Mouse (Mus musculus) brain, adult 2 months (tissue): ENCODE measurements around the gene Gm14862.
A peak's percentile ranks its signal among the peaks of the same experiment; 100 is the strongest.

Experiments
- DNase-seq: peaks from one replicate; pipeline ENCODE4 v3.0.0; 2011; ENCODE audit warnings: low read depth, low spot score

Gm14862 gene

GRCm38 (mm10) chrX:9222412-9223221, 34.1 kb downstream of the Gm14862 start:
- peak; percentile 62 for DNase-seq

GRCm38 (mm10) chrX:9221736-9222135, 35.0 kb downstream of the Gm14862 start:
- DNase-seq = no peak

- peak; percentile 61 for DNase-seq
These were observed 35.5 kb downstream of the Gm14862 start for GRCm38 (mm10) chrX:9221206-9221605.

GRCm38 (mm10) chrX:9219570-9219969, 37.1 kb downstream of the Gm14862 start:
- DNase-seq = no peak

- no peak for DNase-seq
These were observed 40.5 kb downstream of the Gm14862 start for GRCm38 (mm10) chrX:9216244-9216643.

GRCm38 (mm10) chrX:9205121-9205520, 51.6 kb downstream of the Gm14862 start:
- no peak for DNase-seq

GRCm38 (mm10) chrX:9202781-9203405, 53.8 kb downstream of the Gm14862 start:
- peak; percentile 42 for DNase-seq

GRCm38 (mm10) chrX:9201954-9202353, 54.7 kb downstream of the Gm14862 start:
- DNase-seq = peak; percentile 54
